Mouse (Mus musculus): Measurements from ENCODE around the gene Bag5. TPM values are rescaled to one million over a fixed set of nuclear protein-coding genes. Genes with fewer than 3 reads are reported as not detected.
"Not testable (repeated sequence)": the region's sequence is repeated elsewhere in the genome, so short reads cannot be mapped to it uniquely, and the experiment has no call there.

Gene Bag5
- polyA plus RNA-seq, 1 experiment: 6.2 TPM

GRCm38 (mm10) chr12:111737370-111737769 is 24.3 kb upstream of the Bag5 start:
- Histone ChIP-seq H3K4me1 (ENCODE audit: control insufficient read depth, insufficient read depth, insufficient read length) (no peaks in the 10 kb centered on the region), H3K4me3 (ENCODE audit: extremely low read depth, insufficient read depth, insufficient read length) (no peak overlapping the region), H3K36me3 (ENCODE audit: control insufficient read depth, insufficient read depth, low read length) (no peaks in the 10 kb centered on the region), H3K27ac (ENCODE audit: insufficient read depth, low read length) (no peak overlapping the region), H3K27me3 (ENCODE audit: control insufficient read depth, insufficient read depth, low read length) (no peaks in the 10 kb centered on the region)
- TF ChIP-seq POLR2A (IDR thresholded peaks at IDR 0.05; ENCODE audit: low read depth, low read length): no peak
- TF ChIP-seq CTCF (IDR thresholded peaks at IDR 0.05; ENCODE audit: extremely low read depth, insufficient read depth, insufficient read length, insufficient replicate concordance): no peak
- WGBS: 90% methylated on average over 9 of the region's 9 CpGs
- no peak for DNase-seq (ENCODE audit: low read depth in 1 of 2, low spot score in 2 of 2)

GRCm38 (mm10) chr12:111736676-111737075 is 23.6 kb upstream of the Bag5 start:
- not testable (repeated sequence) for H3K4me3 ChIP-seq (ENCODE audit: extremely low read depth, insufficient read depth, insufficient read length); H3K27ac ChIP-seq (ENCODE audit: insufficient read depth, low read length); DNase-seq (ENCODE audit: low read depth in 1 of 2, low spot score in 2 of 2); H3K27me3 ChIP-seq (ENCODE audit: control insufficient read depth, insufficient read depth, low read length); H3K36me3 ChIP-seq (ENCODE audit: control insufficient read depth, insufficient read depth, low read length); H3K4me1 ChIP-seq (ENCODE audit: control insufficient read depth, insufficient read depth, insufficient read length)
- WGBS: 93% methylated on average over 8 of the region's 8 CpGs

GRCm38 (mm10) chr12:111734912-111735311 is 21.9 kb upstream of the Bag5 start:
- no peak for DNase-seq (ENCODE audit: low read depth in 1 of 2, low spot score in 2 of 2)
- Histone ChIP-seq H3K4me1 (ENCODE audit: control insufficient read depth, insufficient read depth, insufficient read length) (no peaks in the 10 kb centered on the region; the same call in 1 of the 2 replicates), H3K36me3 (ENCODE audit: control insufficient read depth, insufficient read depth, low read length) (0 out of 2 replicates have a peak, but pooled peaks cover 1% of the 10 kb centered on the region), H3K27ac (ENCODE audit: insufficient read depth, low read length) (no peak overlapping the region), H3K27me3 (ENCODE audit: control insufficient read depth, insufficient read depth, low read length) (no peaks in the 10 kb centered on the region), H3K4me3 (ENCODE audit: extremely low read depth, insufficient read depth, insufficient read length) (no peak overlapping the region)
- no peak for TF ChIP-seq POLR2A (IDR thresholded peaks at IDR 0.05; ENCODE audit: low read depth, low read length)
- TF ChIP-seq CTCF (IDR thresholded peaks at IDR 0.05; ENCODE audit: extremely low read depth, insufficient read depth, insufficient read length, insufficient replicate concordance): no peak
- WGBS: 92% methylated on average over 3 of the region's 3 CpGs

GRCm38 (mm10) chr12:111732921-111733320 is 19.9 kb upstream of the Bag5 start:
- no peak for DNase-seq (ENCODE audit: low read depth in 1 of 2, low spot score in 2 of 2)
- Histone ChIP-seq H3K27me3 (ENCODE audit: control insufficient read depth, insufficient read depth, low read length) (no peaks in the 10 kb centered on the region), H3K36me3 (ENCODE audit: control insufficient read depth, insufficient read depth, low read length) (0 out of 2 replicates have a peak, but pooled peaks cover 1% of the 10 kb centered on the region), H3K4me1 (ENCODE audit: control insufficient read depth, insufficient read depth, insufficient read length) (no peaks in the 10 kb centered on the region; the same call in 1 of the 2 replicates), H3K27ac (ENCODE audit: insufficient read depth, low read length) (no peak overlapping the region), H3K4me3 (ENCODE audit: extremely low read depth, insufficient read depth, insufficient read length) (no peak overlapping the region)
- TF ChIP-seq CTCF (IDR thresholded peaks at IDR 0.05; ENCODE audit: extremely low read depth, insufficient read depth, insufficient read length, insufficient replicate concordance) (no peak), POLR2A (IDR thresholded peaks at IDR 0.05; ENCODE audit: low read depth, low read length) (no peak)
- 85% methylated on average over 5 of the region's 5 CpGs for WGBS

GRCm38 (mm10) chr12:111731822-111732807 is 19.1 kb upstream of the Bag5 start:
- no peaks in the 10 kb centered on the region for H3K27me3 ChIP-seq (ENCODE audit: control insufficient read depth, insufficient read depth, low read length)
- peak; percentile 76 to 80 for DNase-seq (ENCODE audit: low read depth in 1 of 2, low spot score in 2 of 2)
- no peak overlapping the region for H3K27ac ChIP-seq (ENCODE audit: insufficient read depth, low read length)
- H3K4me1 ChIP-seq (ENCODE audit: control insufficient read depth, insufficient read depth, insufficient read length): no peaks in the 10 kb centered on the region; the same call in 1 of the 2 replicates
- TF ChIP-seq CTCF (IDR thresholded peaks at IDR 0.05; ENCODE audit: extremely low read depth, insufficient read depth, insufficient read length, insufficient replicate concordance) (peak; percentile 98), POLR2A (IDR thresholded peaks at IDR 0.05; ENCODE audit: low read depth, low read length) (no peak)
- 0 out of 2 replicates have a peak, but pooled peaks cover 3% of the 10 kb centered on the region for H3K36me3 ChIP-seq (ENCODE audit: control insufficient read depth, insufficient read depth, low read length)
- no peak overlapping the region for H3K4me3 ChIP-seq (ENCODE audit: extremely low read depth, insufficient read depth, insufficient read length)
- WGBS: 33% methylated on average over 30 of the region's 30 CpGs

DNA sequence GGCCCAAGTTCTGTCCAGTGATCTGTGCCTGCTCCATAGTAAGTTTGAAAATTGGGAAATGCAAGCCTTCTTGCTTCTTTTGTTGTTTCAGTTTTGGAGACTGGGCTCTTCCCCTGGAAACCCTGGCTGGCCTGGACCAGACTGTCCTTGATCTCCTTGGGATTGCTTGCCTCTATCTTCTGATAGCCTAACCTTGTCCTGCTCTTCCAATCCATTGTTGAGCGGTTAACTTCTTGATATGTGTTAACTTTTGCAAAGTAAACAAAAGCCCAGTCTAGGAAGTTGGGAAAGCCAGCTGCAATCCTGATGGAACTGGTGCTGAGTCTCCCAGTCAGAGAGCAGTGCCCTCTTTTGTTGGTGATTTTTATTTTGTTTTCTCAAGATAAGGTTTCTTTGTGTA is 14.9 kb upstream of the Bag5 start:
- Histone ChIP-seq H3K4me1 (ENCODE audit: control insufficient read depth, insufficient read depth, insufficient read length) (no peaks in the 10 kb centered on the region; the same call in 1 of the 2 replicates), H3K27ac (ENCODE audit: insufficient read depth, low read length) (no peak overlapping the region), H3K4me3 (ENCODE audit: extremely low read depth, insufficient read depth, insufficient read length) (no peak overlapping the region), H3K27me3 (ENCODE audit: control insufficient read depth, insufficient read depth, low read length) (no peaks in the 10 kb centered on the region), H3K36me3 (ENCODE audit: control insufficient read depth, insufficient read depth, low read length) (peaks cover 7% of the 10 kb centered on the region)
- WGBS: 94% methylated on average over 1 of the region's 1 CpGs
- TF ChIP-seq POLR2A (IDR thresholded peaks at IDR 0.05; ENCODE audit: low read depth, low read length): no peak
- no peak for TF ChIP-seq CTCF (IDR thresholded peaks at IDR 0.05; ENCODE audit: extremely low read depth, insufficient read depth, insufficient read length, insufficient replicate concordance)
- DNase-seq (ENCODE audit: low read depth in 1 of 2, low spot score in 2 of 2): no peak

GRCm38 (mm10) chr12:111726122-111726463 is 13.0 kb upstream of the Bag5 start:
- H3K27me3 ChIP-seq (ENCODE audit: control insufficient read depth, insufficient read depth, low read length): no peaks in the 10 kb centered on the region
- peaks cover 6% of the 10 kb centered on the region for H3K36me3 ChIP-seq (ENCODE audit: control insufficient read depth, insufficient read depth, low read length)
- 53% methylated on average over 4 of the region's 4 CpGs for WGBS
- H3K4me3 ChIP-seq (ENCODE audit: extremely low read depth, insufficient read depth, insufficient read length): no peak overlapping the region
- H3K27ac ChIP-seq (ENCODE audit: insufficient read depth, low read length): no peak overlapping the region
- TF ChIP-seq CTCF (IDR thresholded peaks at IDR 0.05; ENCODE audit: extremely low read depth, insufficient read depth, insufficient read length, insufficient replicate concordance): no peak
- no peak for DNase-seq (ENCODE audit: low read depth in 1 of 2, low spot score in 2 of 2)
- H3K4me1 ChIP-seq (ENCODE audit: control insufficient read depth, insufficient read depth, insufficient read length): no peaks in the 10 kb centered on the region

Data from spleen, adult 2 months (tissue).